In the genomic region with DNA sequence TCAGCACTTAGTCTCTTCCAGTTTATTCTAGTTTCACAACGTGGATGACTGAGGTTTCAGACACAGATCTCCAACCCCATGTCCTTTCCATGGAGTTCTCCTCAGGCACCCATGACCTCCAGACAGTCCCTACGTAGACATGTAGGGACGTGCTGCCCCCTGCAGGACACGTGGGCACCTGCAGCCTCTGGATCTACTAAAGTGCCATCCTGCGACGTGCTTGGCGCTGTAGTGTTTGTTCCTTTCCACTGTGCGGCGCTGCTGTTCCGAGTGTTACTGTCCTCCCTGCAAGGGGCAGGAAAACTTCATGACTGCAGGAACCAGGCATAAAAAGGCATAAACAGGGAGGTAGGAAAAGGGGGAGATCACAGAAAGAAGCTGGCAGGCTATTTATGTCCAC, we compare ENCODE assay signal across 9 mouse cellular contexts. TPM values are rescaled to one million over a fixed set of nuclear protein-coding genes. Genes with fewer than 3 reads are reported as not detected.
DNase-seq lines count a peak whose midpoint lies in the region; ATAC-seq and TF ChIP-seq lines count a peak whose summit lies in the region.
"Had no signal": no experiment of that assay in that cellular context is flagged by ENCODE, and none has a peak within 500 bp of the region (broad histone marks: within the 10 kb centered on the region; RNA-seq: fewer than 3 reads in every experiment).

No protein-coding gene starts in this region.

- ATAC-seq in activated CD4-positive, CD25-positive, alpha-beta regulatory T cell, adult 4 months: no peak

- peak; percentile 93 for DNase-seq in ES-CJ7 (ENCODE audit: low read depth, low spot score)
- peak; percentile 77 to 82 for DNase-seq in adrenal gland, adult 18-20 months (ENCODE audit: low spot score in 2 of 2)
- peak; percentile 70 to 82 for DNase-seq in heart, adult 9 months (ENCODE audit: low spot score in 2 of 2)
- peak; percentile 88 to 90 for DNase-seq in layer of hippocampus, postnatal 10 days (ENCODE audit: low spot score in 2 of 2)
- DNase-seq in lung, postnatal 25 days (ENCODE audit: low spot score): peak; percentile 89
- peak; percentile 90 for DNase-seq in skeletal muscle tissue, adult 2 months (ENCODE audit: low read depth, low spot score)

- H3K4me3 ChIP-seq in cortical plate, adult 2 months (ENCODE audit: insufficient read depth, low read length): no peak overlapping the region
- H3K4me3 ChIP-seq: myocyte had no signal

- no peaks in the 10 kb centered on the region for H3K4me1 ChIP-seq in cortical plate, adult 2 months (ENCODE audit: control insufficient read depth, insufficient read depth, low read length)

- TF ChIP-seq POLR2A in cortical plate, adult 2 months (IDR thresholded peaks at IDR 0.05; ENCODE audit: extremely low read depth, insufficient read depth, low read length): no peak

- peak; percentile 89 for TF ChIP-seq CTCF in cortical plate, adult 2 months (IDR thresholded peaks at IDR 0.05; ENCODE audit: extremely low read depth, insufficient read depth, low read length)

- no peak overlapping the region for H3K27ac ChIP-seq in cortical plate, adult 2 months (ENCODE audit: insufficient read depth, low read length)

RNA-seq across cellular contexts. Expression of a gene that starts 19.1 kb away (rescaled TPM):
- total RNA-seq in adrenal gland, adult 18-20 months (2021): under 1 TPM; 0.10 to 0.20 TPM
- 0.04 and 0.10 TPM in 2 replicates for polyA plus RNA-seq in cortical plate, adult 2 months (2012; rRNA removed)
- total RNA-seq in layer of hippocampus, postnatal 10 days (2021): under 1 TPM; 0.30 to 0.31 TPM
- polyA plus RNA-seq in activated CD4-positive, CD25-positive, alpha-beta regulatory T cell, adult 4 months (2017; shearing (Covaris generic)): not detected
- polyA plus RNA-seq: myocyte had no signal
